Comparison of ENCODE assay signal across 10 mouse cellular contexts in genomic region chr5:120146051-120146385, GRCm38 (mm10). TPM values are rescaled to one million over a fixed set of nuclear protein-coding genes. Genes with fewer than 3 reads are reported as not detected.
DNase-seq lines count a peak whose midpoint lies in the region; ATAC-seq and TF ChIP-seq lines count a peak whose summit lies in the region.
"Had no signal": no experiment of that assay in that cellular context is flagged by ENCODE, and none has a peak within 500 bp of the region (broad histone marks: within the 10 kb centered on the region; RNA-seq: fewer than 3 reads in every experiment).

No protein-coding gene starts in this region.

- intact Hi-C loops in heart, postnatal 36 days (cut with DNase I), result loop anchor here (1.0 to 10.0 kb wide), 3 partner anchors 65 to 459 kb away; no protein-coding TSS in a partner anchor

- no peak overlapping the region for H3K4me3 ChIP-seq in embryonic facial prominence, embryonic 12.5 days
- H3K4me3 ChIP-seq in midbrain, embryonic 12.5 days, result peak overlapping the region; percentile 25; the same call in 1 of the 2 replicates
- no peak overlapping the region for H3K4me3 ChIP-seq in stomach, postnatal 0 days (ENCODE audit: low read depth, low read length)
- H3K4me3 ChIP-seq: myocyte had no signal

- no peaks in the 10 kb centered on the region for H3K9me3 ChIP-seq in embryonic facial prominence, embryonic 12.5 days
- H3K9me3 ChIP-seq in midbrain, embryonic 12.5 days, result no peaks in the 10 kb centered on the region
- no peaks in the 10 kb centered on the region for H3K9me3 ChIP-seq in stomach, postnatal 0 days (ENCODE audit: control insufficient read depth, low read length)

- H3K4me1 ChIP-seq in embryonic facial prominence, embryonic 12.5 days, result peaks cover 15% of the 10 kb centered on the region
- peaks cover 21% of the 10 kb centered on the region for H3K4me1 ChIP-seq in midbrain, embryonic 12.5 days
- H3K4me1 ChIP-seq in stomach, postnatal 0 days (replicated peaks; ENCODE audit: control insufficient read depth, insufficient read depth), result no peaks in the 10 kb centered on the region

- peak; percentile 77 for TF ChIP-seq CTCF in stomach, postnatal 0 days (IDR thresholded peaks at IDR 0.05; ENCODE audit: low read depth)

- 39% methylated on average over 11 of the region's 11 CpGs for WGBS in embryonic facial prominence, embryonic 12.5 days
- WGBS in midbrain, embryonic 12.5 days, result 23% methylated on average over 11 of the region's 11 CpGs
- WGBS in stomach, postnatal 0 days, result 53% methylated on average over 11 of the region's 11 CpGs

- DNase-seq in ovary, postnatal 36 days (ENCODE audit: low spot score), result peak; percentile 30
- DNase-seq in ovary, adult 18-20 months (ENCODE audit: low spot score), result no peak
- DNase-seq in heart, postnatal 36 days, result peak; percentile 50 to 51
- peak; percentile 69 for DNase-seq in layer of hippocampus, postnatal 14 days (ENCODE audit: low spot score in 2 of 2)
- peak; percentile 47 for DNase-seq in stomach, postnatal 0 days (ENCODE audit: low spot score)
- no peak for DNase-seq in thymus, adult 18-20 months

- H3K4me2 ChIP-seq in embryonic facial prominence, embryonic 12.5 days (replicated peaks), result no peak overlapping the region
- H3K4me2 ChIP-seq in midbrain, embryonic 12.5 days (replicated peaks), result peak overlapping the region; percentile 42
- H3K4me2 ChIP-seq in stomach, postnatal 0 days (replicated peaks; ENCODE audit: low read depth), result no peak overlapping the region

- H3K9ac ChIP-seq in embryonic facial prominence, embryonic 12.5 days, result no peak overlapping the region
- peak overlapping the region; percentile 32 for H3K9ac ChIP-seq in midbrain, embryonic 12.5 days (replicated peaks)
- no peak overlapping the region for H3K9ac ChIP-seq in stomach, postnatal 0 days (ENCODE audit: low read length)

- ATAC-seq in embryonic facial prominence, embryonic 12.5 days (ENCODE audit: insufficient number of reproducible peaks, insufficient read depth, low FRiP score, low TSS enrichment), result 0 out of 2 replicates have a peak, but pooled peaks have one; percentile 35
- ATAC-seq in midbrain, embryonic 12.5 days (ENCODE audit: low FRiP score, low read depth), result peak; percentile 79
- peak; percentile 51; the same call in 1 of the 2 replicates for ATAC-seq in stomach, postnatal 0 days (ENCODE audit: low FRiP score, low TSS enrichment)
- ATAC-seq: Patski had no signal

- TF ChIP-seq EP300 in stomach, postnatal 0 days (optimal IDR thresholded peaks at IDR 0.05), result no peak

- no peak overlapping the region; the same call in 1 of the 2 replicates for H3K27ac ChIP-seq in embryonic facial prominence, embryonic 12.5 days
- peak overlapping the region; percentile 80 for H3K27ac ChIP-seq in midbrain, embryonic 12.5 days (replicated peaks)
- no peak overlapping the region for H3K27ac ChIP-seq in stomach, postnatal 0 days (replicated peaks)

- H3K27me3 ChIP-seq in embryonic facial prominence, embryonic 12.5 days, result no peaks in the 10 kb centered on the region
- H3K27me3 ChIP-seq in midbrain, embryonic 12.5 days, result peaks cover 86% of the 10 kb centered on the region
- no peaks in the 10 kb centered on the region for H3K27me3 ChIP-seq in stomach, postnatal 0 days (ENCODE audit: control insufficient read depth, insufficient read depth, low read length)
- H3K27me3 ChIP-seq: Patski had no signal

- H3K36me3 ChIP-seq in embryonic facial prominence, embryonic 12.5 days, result peaks cover 40% of the 10 kb centered on the region
- peaks cover 12% of the 10 kb centered on the region; the same call in 1 of the 2 replicates for H3K36me3 ChIP-seq in midbrain, embryonic 12.5 days
- H3K36me3 ChIP-seq in stomach, postnatal 0 days (ENCODE audit: control insufficient read depth, insufficient read depth, low read length), result peaks cover 7% of the 10 kb centered on the region

RNA-seq across cellular contexts. Expression of gene Rbm19, which starts 29.8 kb away (rescaled TPM):
- polyA plus RNA-seq in embryonic facial prominence, embryonic 12.5 days (2016; fragmentation: Nextera tagmentation; extraction: Ambion mirVana), result 27.7 and 32.5 TPM in 2 replicates
- total RNA-seq in heart, postnatal 36 days (2021), result 10 to 100 TPM; 20.1 to 20.7 TPM
- total RNA-seq in layer of hippocampus, postnatal 14 days (2021), result 10 to 100 TPM; 20.3 to 23.9 TPM
- 26.7 and 29.5 TPM in 2 replicates for polyA plus RNA-seq in midbrain, embryonic 12.5 days (2016; fragmentation: Nextera tagmentation; extraction: Ambion mirVana)
- 9.4 and 10.8 TPM in 2 replicates for polyA plus RNA-seq in stomach, postnatal 0 days (2015; fragmentation: Nextera tagmentation; extraction: Ambion mirVana)

Comparison
In these comparisons a context has a peak if more than half of its experiments do, and no peak if none do; other contexts are left out.
1. DNase-seq: peak in ovary, postnatal 36 days (single experiment), heart, postnatal 36 days (2 of 2), layer of hippocampus, postnatal 14 days (2 of 2) and stomach, postnatal 0 days (single experiment); none in ovary, adult 18-20 months (single experiment) and thymus, adult 18-20 months (0 of 2).
2. Peak in every context shown above with its lines, with median percentiles within 50 percentile points of each other: ATAC-seq.